Mouse (Mus musculus) MEL (cell line): ENCODE data around the gene Lmo4. TPM values are rescaled to one million over a fixed set of nuclear protein-coding genes. Genes with fewer than 3 reads are reported as not detected.

Source experiments
- DNase-seq: peaks from one replicate; pipeline ENCODE4 v3.0.0; 2011; ENCODE audit warnings: low read depth, low spot score
- H3K27ac ChIP-seq: 2 replicates; pipeline ENCODE4 v1.5.1; 2012; ENCODE audit warnings: low read depth, mild to moderate bottlenecking, control low read depth, low read length, moderate library complexity; ENCODE audit not compliant: control insufficient read depth
- H3K27me3 ChIP-seq, 2 experiments: fragments of 150-350 bp in 1 of 2; sonication (generic) in 1 of 2; 2 replicates each; pipeline ENCODE4 v1.6.1; 2012; ENCODE audit warnings: low read length in 2 of 2, mild to moderate bottlenecking in 2 of 2, improper control_type of control experiment in 1 of 2, moderate library complexity in 1 of 2; ENCODE audit not compliant: insufficient read depth in 2 of 2, control insufficient read depth in 1 of 2
- H3K36me3 ChIP-seq, 2 experiments: 2 replicates each; pipeline ENCODE4 v1.6.1; 2012 to 2014; ENCODE audit warnings: low read length in 2 of 2, improper control_type of control experiment in 1 of 2, inconsistent platforms in 1 of 2, mild to moderate bottlenecking in 1 of 2; ENCODE audit not compliant: insufficient read depth in 2 of 2, control insufficient read depth in 1 of 2
- H3K4me1 ChIP-seq, 2 experiments: fragments of 150-350 bp in 1 of 2; sonication (generic) in 1 of 2; 2 replicates each; pipeline ENCODE4 v1.6.1; 2012; ENCODE audit warnings: low read length in 2 of 2, improper control_type of control experiment in 1 of 2, mild to moderate bottlenecking in 1 of 2; ENCODE audit not compliant: insufficient read depth in 2 of 2, control insufficient read depth in 1 of 2
- H3K4me3 ChIP-seq, 2 experiments: fragments of 150-350 bp in 1 of 2; sonication (generic) in 1 of 2; 2 replicates each; pipeline ENCODE4 v1.5.1; 2012; ENCODE audit warnings: low read depth in 2 of 2, low read length in 2 of 2, mild to moderate bottlenecking in 2 of 2, moderate library complexity in 2 of 2, control low read depth in 1 of 2, improper control_type of control experiment in 1 of 2; ENCODE audit not compliant: control insufficient read depth in 1 of 2, insufficient read depth in 1 of 2
- H3K79me2 ChIP-seq: 2 replicates; pipeline ENCODE4 v1.6.1; 2012; ENCODE audit warnings: mild to moderate bottlenecking, low read length, moderate library complexity; ENCODE audit not compliant: control insufficient read depth, poor library complexity, insufficient read depth
- H3K9ac ChIP-seq: 2 replicates; pipeline ENCODE4 v1.6.1; 2012; ENCODE audit warnings: low read depth, mild to moderate bottlenecking, control low read depth, low read length, moderate library complexity; ENCODE audit not compliant: control insufficient read depth, poor library complexity, severe bottlenecking
- H3K9me3 ChIP-seq: fragments of 150-350 bp; sonication (generic); replicated peaks from 2 replicates; pipeline ENCODE4 v1.6.1; 2012; ENCODE audit warnings: mild to moderate bottlenecking, low read length, improper control_type of control experiment, moderate library complexity; ENCODE audit not compliant: insufficient read depth
- CHD2 ChIP-seq: IDR thresholded peaks from 2 replicates; pipeline ENCODE4 v1.6.1; 2011; ENCODE audit warnings: low read length, improper control_type of control experiment
- JUND ChIP-seq: IDR thresholded peaks from 2 replicates; pipeline ENCODE4 v1.6.1; 2011; ENCODE audit warnings: low read depth, mild to moderate bottlenecking, improper control_type of control experiment, low read length
- KAT2A ChIP-seq: conservative IDR thresholded peaks from 2 replicates; pipeline ENCODE4 v1.6.1; 2012; ENCODE audit warnings: low read depth, low read length, improper control_type of control experiment, inconsistent platforms
- MAZ ChIP-seq: IDR thresholded peaks from 2 replicates; pipeline ENCODE4 v1.6.1; 2012; ENCODE audit warnings: low read depth, mild to moderate bottlenecking, inconsistent platforms, low read length, improper control_type of control experiment
- NELFE ChIP-seq: IDR thresholded peaks from 2 replicates; pipeline ENCODE4 v1.6.1; 2011; ENCODE audit warnings: low read depth, low read length, improper control_type of control experiment
- POLR2A ChIP-seq, 2 experiments: IDR thresholded peaks; 2 replicates each; pipeline ENCODE4 v1.6.1; 2011 to 2012; ENCODE audit warnings: low read length in 2 of 2, mild to moderate bottlenecking in 2 of 2, control low read depth in 1 of 2, improper control_type of control experiment in 1 of 2, low read depth in 1 of 2, moderate library complexity in 1 of 2; ENCODE audit not compliant: control insufficient read depth in 1 of 2, insufficient read depth in 1 of 2, poor library complexity in 1 of 2
- SIN3A ChIP-seq: IDR thresholded peaks from 2 replicates; pipeline ENCODE4 v1.6.1; 2012; ENCODE audit warnings: low read length, improper control_type of control experiment, inconsistent platforms
- TBP ChIP-seq: IDR thresholded peaks from 2 replicates; pipeline ENCODE4 v1.8.0; 2011; ENCODE audit warnings: low read depth, low read length, improper control_type of control experiment
- TCF12 ChIP-seq: IDR thresholded peaks from 2 replicates; pipeline ENCODE4 v1.6.1; 2014; ENCODE audit warnings: low read depth, mild to moderate bottlenecking, inconsistent platforms, low read length, improper control_type of control experiment, moderate library complexity
- USF1 ChIP-seq: IDR thresholded peaks from 2 replicates; pipeline ENCODE4 v1.6.1; 2014; ENCODE audit warnings: low read depth, mild to moderate bottlenecking, inconsistent platforms, low read length, improper control_type of control experiment, moderate library complexity
- USF2 ChIP-seq, 2 experiments: IDR thresholded peaks; 2 replicates each; pipeline ENCODE4 v1.6.1; 2011 to 2012; ENCODE audit warnings: improper control_type of control experiment in 2 of 2, low read length in 2 of 2, borderline replicate concordance in 1 of 2, inconsistent platforms in 1 of 2, low read depth in 1 of 2, mild to moderate bottlenecking in 1 of 2; ENCODE audit not compliant: insufficient read depth in 1 of 2
- polyA plus RNA-seq, 2 experiments: library from polyadenylated mRNA; stranded (reverse) in 1 of 2; unstranded in 1 of 2; fragments of >175 nt in 1 of 2; fragments of >200 nt in 1 of 2; gene quantifications; 2 replicates each; pipeline versions ENCODE4 v1.2.1 to v1.2.4; 2012; ENCODE audit warnings: low replicate concordance in 2 of 2, low read depth in 1 of 2; ENCODE audit not compliant: insufficient read length in 2 of 2, insufficient read depth in 1 of 2, missing spikeins in 1 of 2
- total RNA-seq: library from RNA; depleted of rRNA; stranded (reverse); fragments of 300-350 nt; gene quantifications from 2 replicates; pipeline ENCODE4 v1.2.3, GENCODE M21; 2012

Gene Lmo4
- total and polyA plus RNA-seq, 3 experiments: 13.7 to 29.3 TPM; not detected in 1

- peak; percentile 78 for DNase-seq
These were observed 1.6 kb downstream of the Lmo4 start for GRCm38 (mm10) chr3:144203259-144203987.

GRCm38 (mm10) chr3:144202574-144203258, 2.3 kb downstream of the Lmo4 start:
- H3K9me3 ChIP-seq: no peaks in the 10 kb centered on the region
- peak overlapping the region; percentile 87 to 96 for H3K4me3 ChIP-seq
- DNase-seq: peak; percentile 57
- TF ChIP-seq NELFE (0 out of 2 replicates have a peak, but pooled peaks have one; percentile 18), JUND (peak; percentile 89), USF1 (no peak), CHD2 (no peak), MAZ (0 out of 2 replicates have a peak, but pooled peaks have one; percentile 54), POLR2A (IDR thresholded peaks at IDR 0.05; ENCODE audit: control insufficient read depth in 1 of 2, insufficient read depth in 1 of 2, low read depth in 1 of 2, low read length in 2 of 2, poor library complexity in 1 of 2) (peak in 1 of 2 experiments; percentile 43; a peak in 1 of 4 replicates), KAT2A (no peak)
- H3K36me3 ChIP-seq: peaks cover 0 to 18% of the 10 kb centered on the region in 2 experiments; a peak in 3 of 4 replicates
- H3K4me1 ChIP-seq: peaks cover 5 to 19% of the 10 kb centered on the region in 2 experiments
- H3K27me3 ChIP-seq: no peaks in the 10 kb centered on the region
- H3K27ac ChIP-seq: peak overlapping the region; percentile 50
- H3K9ac ChIP-seq: peak overlapping the region; percentile 94
- H3K79me2 ChIP-seq: peaks cover 24% of the 10 kb centered on the region

More at GRCm38 (mm10) chr3:144203259-144203987, 1.6 kb downstream of the Lmo4 start:
- H3K79me2 ChIP-seq: peaks cover 24% of the 10 kb centered on the region
- H3K27ac ChIP-seq: peak overlapping the region; percentile 50
- no peaks in the 10 kb centered on the region for H3K27me3 ChIP-seq
- H3K9me3 ChIP-seq: no peaks in the 10 kb centered on the region
- H3K4me3 ChIP-seq: peak overlapping the region; percentile 87 to 96
- peaks cover 0 to 18% of the 10 kb centered on the region in 2 experiments; a peak in 3 of 4 replicates for H3K36me3 ChIP-seq
- TF ChIP-seq SIN3A: peak; percentile 43
- TF ChIP-seq TCF12: no peak
- TF ChIP-seq CHD2: no peak
- no peak for TF ChIP-seq NELFE
- TF ChIP-seq USF2 (IDR thresholded peaks at IDR 0.05; ENCODE audit: borderline replicate concordance in 1 of 2, insufficient read depth in 1 of 2, low read depth in 1 of 2, low read length in 2 of 2): no peak
- TF ChIP-seq TBP: 0 out of 2 replicates have a peak, but pooled peaks have one; percentile 21
- H3K4me1 ChIP-seq: peaks cover 5 to 19% of the 10 kb centered on the region in 2 experiments
- H3K9ac ChIP-seq: peak overlapping the region; percentile 94
